In the genomic region with DNA sequence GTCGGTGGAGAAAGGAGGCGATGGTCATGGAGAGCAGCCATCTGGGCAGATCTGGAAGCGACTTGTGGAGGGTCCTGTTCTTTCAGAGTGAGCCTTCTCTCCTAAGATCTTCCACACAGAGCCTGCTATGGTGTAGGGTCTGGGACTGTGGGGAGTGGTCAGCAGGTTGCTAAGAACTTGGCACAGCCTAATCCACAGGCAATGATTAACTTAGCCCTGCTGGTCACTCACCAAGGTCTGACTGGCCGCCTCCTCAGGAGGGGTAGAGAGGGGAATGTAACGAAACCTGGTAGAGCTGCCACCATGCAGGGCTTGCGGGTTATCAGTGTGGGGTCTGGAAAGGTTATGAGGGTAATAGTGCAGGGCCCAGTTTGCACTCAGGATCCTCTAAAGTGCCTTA, we compare ENCODE assay signal across 14 mouse cellular contexts.
"Had no signal": no experiment of that assay in that cellular context is flagged by ENCODE, and none has a peak within 500 bp of the region (broad histone marks: within the 10 kb centered on the region; RNA-seq: fewer than 3 reads in every experiment).

No protein-coding gene starts in this region.

- H3K4me1 ChIP-seq: intestine, embryonic 15.5 days; midbrain, embryonic 10.5 days had no signal

- H3K27ac ChIP-seq: intestine, embryonic 15.5 days; left cerebral cortex, adult 2 months; limb, embryonic 10.5 days; midbrain, embryonic 10.5 days; neural tube, embryonic 15.5 days had no signal

- ATAC-seq: intestine, embryonic 15.5 days had no signal

- H3K4me2 ChIP-seq: intestine, embryonic 15.5 days; liver, embryonic 11.5 days; lung, embryonic 14.5 days; neural tube, embryonic 15.5 days had no signal

- H3K27me3 ChIP-seq: intestine, embryonic 15.5 days; neural tube, embryonic 15.5 days had no signal

- DNase-seq: lung, embryonic 14.5 days; lung, postnatal 10 days; lung, postnatal 4 days; midbrain, embryonic 14.5 days; right cerebral cortex, adult 18-20 months; thymus, adult 18-20 months; thymus, postnatal 14 days had no signal

- H3K9me3 ChIP-seq: intestine, embryonic 15.5 days; limb, embryonic 10.5 days; midbrain, embryonic 10.5 days; neural tube, embryonic 15.5 days had no signal

- H3K9ac ChIP-seq: intestine, embryonic 15.5 days; lung, embryonic 14.5 days; neural tube, embryonic 15.5 days had no signal

- H3K4me3 ChIP-seq: intestine, embryonic 15.5 days; left cerebral cortex, adult 2 months; limb, embryonic 10.5 days; midbrain, embryonic 10.5 days; myocyte; neural tube, embryonic 15.5 days had no signal
